Mouse (Mus musculus) brain, embryonic 14.5 days (tissue): ENCODE measurements around the gene Parvb.

Experiments used
- CTCF ChIP-seq: fragments of 200-500 bp; IDR thresholded peaks from 2 replicates; pipeline ENCODE4 v1.5.1; 2012; ENCODE audit warnings: inconsistent platforms, mild to moderate bottlenecking, moderate library complexity, borderline replicate concordance; ENCODE audit not compliant: insufficient read depth, insufficient read length; ENCODE audit errors: extremely low read depth
- POLR2A ChIP-seq: fragments of 200-500 bp; IDR thresholded peaks from 2 replicates; pipeline ENCODE4 v1.6.1; 2012; ENCODE audit warnings: mild to moderate bottlenecking, inconsistent platforms, borderline replicate concordance; ENCODE audit not compliant: poor library complexity, insufficient read depth, insufficient read length, severe bottlenecking; ENCODE audit errors: extremely low read depth

- no peak for TF ChIP-seq CTCF
- TF ChIP-seq POLR2A = no peak
These were observed 79.6 kb downstream of the Parvb start for GRCm38 (mm10) chr15:84311295-84312085.
